Mouse (Mus musculus) liver, postnatal 0 days (tissue): Measurements from ENCODE around the gene Wfdc13.

Experiments used
- CTCF ChIP-seq: sonication (generic); IDR thresholded peaks from 2 replicates; pipeline ENCODE4 v1.5.1; 2016; ENCODE audit warnings: antibody characterized with exemption, low read depth
- EP300 ChIP-seq: IDR thresholded peaks from 2 replicates; pipeline ENCODE4 v1.6.1; 2016; ENCODE audit warnings: antibody characterized with exemption, low read depth, mild to moderate bottlenecking

DNA sequence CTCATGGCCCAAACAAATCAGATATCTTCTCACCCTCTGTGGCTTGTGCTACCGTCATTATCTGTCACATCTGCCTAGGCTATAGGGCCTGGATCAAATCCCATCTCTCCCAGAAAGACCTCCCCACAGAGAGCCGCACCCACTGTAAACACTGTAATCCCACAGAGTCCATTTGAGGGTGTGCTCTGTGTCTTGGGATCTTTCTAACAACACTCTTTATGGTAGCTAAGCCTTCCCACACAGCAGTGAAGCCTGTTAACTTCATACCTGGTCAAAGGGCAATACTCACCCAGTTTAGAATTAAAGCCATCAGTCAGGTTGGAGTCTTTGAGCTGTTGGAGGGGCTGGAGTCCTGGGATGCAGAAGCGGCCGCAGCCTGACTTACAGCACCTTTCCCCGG lies 46.8 kb downstream of the Wfdc13 start:
- no peak for TF ChIP-seq CTCF
- no peak for TF ChIP-seq EP300
